Mouse (Mus musculus) olfactory bulb, adult 2 months (tissue): Measurements from ENCODE around the gene Grik2. TPM values are rescaled to one million over a fixed set of nuclear protein-coding genes. Genes with fewer than 3 reads are reported as not detected.

Source experiments
- H3K27ac ChIP-seq: fragments of 200-500 bp; 2 replicates; pipeline ENCODE4 v1.5.1; 2012; ENCODE audit warnings: low read depth, low read length; ENCODE audit not compliant: insufficient read depth
- H3K4me1 ChIP-seq: fragments of 200-500 bp; 2 replicates; pipeline ENCODE4 v1.6.1; 2012; ENCODE audit warnings: low read length; ENCODE audit not compliant: control insufficient read depth, insufficient read depth
- H3K4me3 ChIP-seq: fragments of 200-500 bp; 2 replicates; pipeline ENCODE4 v1.5.1; 2012; ENCODE audit warnings: mild to moderate bottlenecking, low read depth, low read length, moderate library complexity; ENCODE audit not compliant: insufficient read depth
- CTCF ChIP-seq: fragments of 200-500 bp; IDR thresholded peaks from 2 replicates; pipeline ENCODE4 v1.5.1; 2012; ENCODE audit warnings: low read depth, mild to moderate bottlenecking, low read length, moderate library complexity; ENCODE audit not compliant: insufficient read depth
- POLR2A ChIP-seq: fragments of 200-500 bp; IDR thresholded peaks from 2 replicates; pipeline ENCODE4 v1.6.1; 2012; ENCODE audit warnings: mild to moderate bottlenecking, low read depth, low read length, moderate library complexity; ENCODE audit not compliant: insufficient read depth
- WGBS: fragments of 180-500 bp; shearing (Covaris S2); methylation state at CpG from one replicate; pipeline ENCODE4 v1.1.7; 2018; 5-methylcytosine and 5-hydroxymethylcytosine counted together
- polyA plus RNA-seq: library from polyadenylated mRNA; stranded (reverse); fragments of >200 nt; gene quantifications from 2 replicates; pipeline ENCODE4 v1.2.4, GENCODE M21; 2012; ENCODE audit warnings: low replicate concordance; ENCODE audit not compliant: missing spikeins, insufficient read depth, insufficient read length

Grik2 gene
- polyA plus RNA-seq, 1 experiment = 69.6 TPM

DNA sequence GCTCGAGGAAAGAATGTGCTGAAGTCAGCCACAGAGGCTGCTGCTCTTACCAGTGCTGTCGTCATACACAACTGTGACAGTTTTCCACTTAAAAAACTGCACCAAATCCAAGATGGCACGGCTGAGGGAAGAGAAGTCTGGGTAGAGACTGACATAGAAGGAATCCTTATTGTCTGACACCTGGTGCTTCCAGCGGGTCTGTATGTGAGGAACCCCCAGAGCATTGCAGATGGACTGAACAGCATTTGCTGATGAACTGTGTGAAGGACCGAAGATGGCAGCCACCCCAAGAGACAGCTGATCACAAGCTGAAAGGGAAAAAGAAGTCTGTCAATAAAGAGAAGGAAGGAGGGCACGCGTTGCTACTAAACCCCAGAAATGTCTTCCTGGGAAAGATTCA is 215.1 kb downstream of the Grik2 start:
- no peak overlapping the region for H3K4me3 ChIP-seq
- WGBS = 87% methylated on average over 7 of the region's 7 CpGs
- H3K4me1 ChIP-seq = no peaks in the 10 kb centered on the region
- no peak for TF ChIP-seq POLR2A
- no peak for TF ChIP-seq CTCF
- H3K27ac ChIP-seq = no peak overlapping the region

DNA sequence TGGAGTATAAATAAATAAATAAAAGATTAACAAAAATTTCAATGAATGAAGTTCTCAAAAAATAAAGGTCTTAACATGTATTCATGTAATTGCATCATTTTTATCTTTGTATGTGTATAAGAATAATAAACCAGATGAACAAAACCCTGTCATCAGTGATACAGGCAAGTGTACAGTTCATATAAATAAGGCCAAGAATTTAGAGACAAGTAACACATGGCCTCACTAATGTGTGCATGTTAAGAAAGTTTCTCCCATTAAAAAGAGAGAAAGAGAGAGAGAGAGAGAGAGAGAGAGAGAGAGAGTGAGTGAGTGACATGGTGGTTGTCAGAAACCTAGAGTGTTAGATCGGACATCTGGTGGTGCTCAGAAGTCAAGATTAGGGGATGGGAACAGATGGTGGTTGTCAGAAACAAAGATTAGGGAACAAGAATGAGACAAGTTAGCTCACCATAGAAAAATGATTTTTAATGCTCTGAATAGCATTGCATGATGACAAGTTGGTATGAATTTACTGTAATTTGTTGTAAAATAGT is 228.6 kb downstream of the Grik2 start:
- no peak for TF ChIP-seq CTCF
- no peak for TF ChIP-seq POLR2A
- Histone ChIP-seq H3K4me1 (no peaks in the 10 kb centered on the region), H3K4me3 (no peak overlapping the region), H3K27ac (no peak overlapping the region)
- WGBS = 96% methylated on average over 1 of the region's 1 CpGs

DNA sequence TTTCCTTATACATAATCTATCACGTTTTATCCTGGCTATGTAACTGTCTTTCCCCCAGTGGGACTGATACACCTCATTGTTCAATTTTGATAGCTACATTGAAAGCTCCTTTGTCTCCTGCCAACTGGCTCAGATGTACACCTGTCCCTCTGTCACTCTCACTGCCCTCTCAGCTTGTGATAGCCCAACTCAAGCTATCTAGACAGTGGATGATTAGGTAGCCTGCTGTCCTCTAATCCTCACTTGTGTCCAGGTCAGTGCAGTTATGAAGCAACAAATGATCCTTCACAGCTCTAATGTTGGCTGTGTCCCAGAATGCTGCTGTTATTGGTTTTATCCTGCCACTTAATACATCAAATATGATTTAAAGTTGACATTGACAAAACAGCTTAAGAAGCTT is 246.3 kb downstream of the Grik2 start:
- H3K4me3 ChIP-seq = no peak overlapping the region
- no peak overlapping the region for H3K27ac ChIP-seq
- TF ChIP-seq CTCF (no peak), POLR2A (no peak)
- 67% methylated on average over 1 of the region's 1 CpGs for WGBS
- H3K4me1 ChIP-seq = no peaks in the 10 kb centered on the region

DNA sequence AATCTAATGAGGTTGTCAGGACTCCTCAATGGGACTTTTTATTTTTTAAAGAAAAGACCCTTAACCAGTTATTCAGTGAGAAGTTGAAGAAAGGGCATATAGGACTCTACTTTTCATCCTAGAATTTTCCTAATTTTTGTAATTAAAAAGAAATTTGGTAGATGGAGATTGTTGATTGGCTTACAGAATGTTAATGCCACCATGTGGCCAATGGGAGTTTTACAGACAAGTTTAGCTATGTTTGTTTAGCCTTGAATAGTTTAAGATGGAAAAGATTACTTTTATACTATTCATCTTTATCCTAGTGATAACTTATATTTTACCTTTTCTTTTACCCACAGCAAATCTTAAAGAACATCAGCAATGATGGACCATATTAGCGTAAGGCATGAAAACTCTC is 268.8 kb downstream of the Grik2 start:
- WGBS = 100% methylated on average over 1 of the region's 1 CpGs
- TF ChIP-seq CTCF (no peak), POLR2A (no peak)

DNA sequence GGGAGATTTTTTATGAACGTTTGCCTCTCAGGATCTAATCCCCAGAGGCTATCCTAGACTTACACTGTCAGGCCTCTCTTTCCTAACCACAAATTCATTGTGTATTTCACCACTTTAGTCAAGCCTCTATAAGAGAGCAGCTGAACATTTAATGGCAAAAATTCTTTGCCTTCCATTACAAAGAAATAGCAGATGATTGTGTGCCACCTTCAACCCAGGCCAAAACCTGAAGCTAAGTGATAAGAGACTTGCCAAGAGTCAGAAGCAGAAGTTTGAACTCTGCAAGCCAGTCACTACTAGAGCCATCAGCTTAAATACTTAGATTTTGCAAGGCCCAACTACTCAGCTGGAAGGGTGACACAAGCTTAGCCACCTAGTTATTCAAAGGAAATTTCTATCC is 287.9 kb downstream of the Grik2 start:
- Histone ChIP-seq H3K27ac (no peak overlapping the region), H3K4me3 (no peak overlapping the region), H3K4me1 (no peaks in the 10 kb centered on the region)
- TF ChIP-seq CTCF (no peak), POLR2A (no peak)
- WGBS = 61% methylated on average over 1 of the region's 1 CpGs

More for the DNA sequence above, 268.8 kb downstream of the Grik2 start:
- Histone ChIP-seq H3K4me3 (no peak overlapping the region), H3K27ac (no peak overlapping the region), H3K4me1 (no peaks in the 10 kb centered on the region)

DNA sequence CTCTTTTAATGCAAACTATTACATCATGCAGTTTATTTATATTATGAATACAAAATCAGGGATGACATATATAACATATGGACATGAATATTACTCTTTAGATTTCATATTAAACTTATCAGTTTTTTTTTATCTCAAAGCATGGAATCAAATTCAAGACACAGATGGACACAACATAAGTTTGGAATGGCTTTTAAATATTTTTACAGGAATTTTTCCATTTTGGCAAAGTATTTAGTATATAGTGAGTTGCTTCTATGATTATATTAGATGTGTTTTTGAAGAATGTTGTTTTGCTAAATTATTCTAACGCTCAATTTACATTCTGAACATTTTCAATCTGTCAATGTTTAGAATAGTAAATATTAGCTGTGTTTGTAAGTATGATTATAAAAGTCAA is 291.3 kb downstream of the Grik2 start:
- no peak for TF ChIP-seq POLR2A
- no peak for TF ChIP-seq CTCF
- WGBS = 93% methylated on average over 1 of the region's 1 CpGs
- H3K4me1 ChIP-seq = no peaks in the 10 kb centered on the region
- no peak overlapping the region for H3K4me3 ChIP-seq
- no peak overlapping the region for H3K27ac ChIP-seq

DNA sequence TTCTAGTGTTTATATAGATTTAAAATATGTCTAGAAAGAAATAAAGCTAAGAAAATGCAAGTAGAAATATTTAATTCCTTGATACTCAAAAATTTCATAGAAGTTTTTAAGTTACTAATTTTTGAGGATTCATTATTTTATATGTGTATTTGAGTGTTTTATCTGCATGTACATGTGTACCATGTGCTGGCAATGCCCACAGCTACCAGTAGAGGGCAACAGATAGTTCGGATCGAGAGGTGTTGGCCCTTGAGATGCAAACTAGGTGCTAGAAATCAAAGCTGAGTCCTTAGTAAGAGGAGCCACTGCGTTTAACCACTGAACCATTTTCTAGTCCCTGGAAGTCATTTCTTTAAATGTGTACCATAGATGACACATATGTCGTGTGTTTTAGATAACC is 307.1 kb downstream of the Grik2 start:
- WGBS = 92% methylated on average over 4 of the region's 4 CpGs
- no peak for TF ChIP-seq POLR2A
- TF ChIP-seq CTCF = no peak
- H3K27ac ChIP-seq = no peak overlapping the region
- no peak overlapping the region for H3K4me3 ChIP-seq
- no peaks in the 10 kb centered on the region for H3K4me1 ChIP-seq

DNA sequence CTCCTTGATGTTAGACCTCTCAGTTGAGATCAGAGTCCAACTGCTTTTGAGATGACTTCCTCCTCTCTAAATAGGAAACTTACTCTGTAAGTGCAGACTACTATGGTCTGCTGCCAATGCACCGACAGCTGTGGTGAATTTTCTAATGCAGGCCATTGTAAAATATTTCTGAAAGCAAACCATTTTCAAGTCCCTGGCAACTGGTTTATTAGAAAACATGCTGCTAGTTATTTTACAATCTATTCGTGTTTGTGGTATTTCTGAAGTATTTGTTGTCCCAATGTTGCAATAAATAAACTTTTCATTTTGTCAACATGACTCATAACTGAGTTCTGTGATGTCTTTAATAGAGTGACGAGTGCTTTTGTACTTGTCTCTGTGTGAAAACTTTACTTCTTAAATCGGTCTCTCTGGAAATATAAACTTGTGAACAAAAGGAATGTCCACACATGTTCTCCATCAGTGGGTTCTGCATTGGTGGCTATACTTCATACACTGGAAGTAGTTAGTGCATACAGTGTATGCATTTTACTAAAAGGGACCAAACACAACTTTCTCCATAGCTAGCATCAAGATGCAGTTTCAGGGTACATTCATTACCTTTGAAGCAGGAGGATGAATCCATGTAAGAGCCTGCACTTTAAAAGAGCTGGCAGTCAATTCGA is 308.3 kb downstream of the Grik2 start:
- no peak overlapping the region for H3K27ac ChIP-seq
- TF ChIP-seq CTCF (no peak), POLR2A (no peak)
- 68% methylated on average over 5 of the region's 5 CpGs for WGBS
- H3K4me3 ChIP-seq = no peak overlapping the region
- H3K4me1 ChIP-seq = no peaks in the 10 kb centered on the region

DNA sequence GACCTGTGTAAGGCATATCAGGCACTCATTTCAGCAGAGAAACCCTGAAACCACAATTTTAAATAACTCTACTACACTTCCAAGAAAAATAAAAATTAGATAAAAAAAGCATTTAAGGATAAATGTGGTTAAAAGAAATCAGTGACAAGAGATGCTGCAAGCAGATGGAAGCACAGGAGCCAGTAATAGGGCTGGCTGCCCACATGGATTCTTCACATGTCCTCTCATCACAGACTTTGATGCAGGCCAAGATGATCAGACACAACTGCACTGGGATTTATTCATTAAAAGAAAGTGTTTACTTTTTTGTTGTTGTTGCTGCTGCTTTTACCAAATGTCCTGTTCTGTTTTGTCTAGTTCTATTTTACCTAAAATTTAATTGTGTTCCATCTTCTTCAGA is 315.0 kb downstream of the Grik2 start:
- Histone ChIP-seq H3K4me3 (no peak overlapping the region), H3K27ac (no peak overlapping the region), H3K4me1 (no peaks in the 10 kb centered on the region)
- TF ChIP-seq POLR2A = no peak
- TF ChIP-seq CTCF = no peak
